Mouse (Mus musculus) hindbrain, embryonic 13.5 days (tissue): ENCODE results near the gene Pde5a. TPM values are rescaled to one million over a fixed set of nuclear protein-coding genes. Genes with fewer than 3 reads are reported as not detected.

Experiments used
- ATAC-seq: fragments of 200-750 bp; cut with Nextera tagmentation; 2 replicates; pipeline ENCODE4 v1.8.0; 2017; ENCODE audit warnings: moderate TSS enrichment; ENCODE audit not compliant: low FRiP score
- H3K27ac ChIP-seq: fragments of 300-500 bp; sonication (generic); 2 replicates; pipeline ENCODE4 v1.5.1; 2015; ENCODE audit warnings: inconsistent platforms, mild to moderate bottlenecking, moderate library complexity
- H3K27me3 ChIP-seq: fragments of 300-500 bp; sonication (generic); 2 replicates; pipeline ENCODE4 v1.6.1; 2015; ENCODE audit warnings: mild to moderate bottlenecking, inconsistent platforms
- H3K36me3 ChIP-seq: fragments of 300-500 bp; sonication (generic); 2 replicates; pipeline ENCODE4 v1.6.1; 2015; ENCODE audit warnings: mild to moderate bottlenecking, inconsistent platforms
- H3K4me1 ChIP-seq: fragments of 300-500 bp; sonication (generic); replicated peaks from 2 replicates; pipeline ENCODE4 v1.6.1; 2015; ENCODE audit warnings: inconsistent platforms
- H3K4me2 ChIP-seq: fragments of 300-500 bp; sonication (generic); 2 replicates; pipeline ENCODE4 v1.6.1; 2015; ENCODE audit warnings: inconsistent platforms, mild to moderate bottlenecking, moderate library complexity
- H3K4me3 ChIP-seq: fragments of 300-500 bp; sonication (generic); 2 replicates; pipeline ENCODE4 v1.5.1; 2015; ENCODE audit warnings: mild to moderate bottlenecking, inconsistent platforms
- H3K9ac ChIP-seq: fragments of 300-500 bp; sonication (generic); 2 replicates; pipeline ENCODE4 v1.6.1; 2015; ENCODE audit warnings: mild to moderate bottlenecking, inconsistent platforms
- H3K9me3 ChIP-seq: fragments of 300-500 bp; sonication (generic); 2 replicates; pipeline ENCODE4 v1.6.1; 2016; ENCODE audit warnings: inconsistent platforms
- WGBS: fragments of 180-500 bp; shearing (Covaris S2); methylation state at CpG from one replicate; pipeline ENCODE4 v1.1.7; 2015; 5-methylcytosine and 5-hydroxymethylcytosine counted together
- polyA plus RNA-seq: library from polyadenylated mRNA; unstranded; fragments of >200 nt; fragmentation: Nextera tagmentation; extraction: Ambion mirVana; gene quantifications from 2 replicates; pipeline ENCODE4 v1.2.1, GENCODE M21; 2015

Gene Pde5a
- polyA plus RNA-seq, 1 experiment from 2014 or later, result 2.6 TPM

DNA sequence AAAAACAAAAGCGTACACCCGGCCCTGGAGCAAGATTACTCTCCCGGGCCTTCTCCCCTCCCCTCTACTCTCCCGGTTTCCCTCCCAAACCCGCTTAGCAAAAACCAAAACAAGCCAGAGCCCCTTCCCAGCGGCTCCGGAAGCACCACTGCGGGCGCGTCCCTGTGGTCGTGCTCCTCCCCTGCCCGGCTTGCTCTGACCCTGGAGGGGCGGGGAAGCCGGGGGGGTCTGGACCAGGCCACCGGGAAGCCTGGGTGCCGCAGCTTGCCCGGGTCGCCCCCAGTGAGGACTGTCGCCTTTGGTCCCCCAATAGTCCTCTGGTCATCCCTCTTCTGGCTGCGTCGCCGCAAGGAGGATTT, 833 bp downstream of the Pde5a start:
- Histone ChIP-seq H3K4me3 (peak overlapping the region; percentile 77), H3K27ac (peak overlapping the region; percentile 82), H3K4me1 (peaks cover 16% of the 10 kb centered on the region), H3K9ac (peak overlapping the region; percentile 85), H3K36me3 (no peaks in the 10 kb centered on the region), H3K4me2 (peak overlapping the region; percentile 88), H3K27me3 (no peaks in the 10 kb centered on the region), H3K9me3 (no peaks in the 10 kb centered on the region)
- peak; percentile 68 for ATAC-seq
- WGBS, result under 1% methylated on average over 21 of the region's 22 CpGs

DNA sequence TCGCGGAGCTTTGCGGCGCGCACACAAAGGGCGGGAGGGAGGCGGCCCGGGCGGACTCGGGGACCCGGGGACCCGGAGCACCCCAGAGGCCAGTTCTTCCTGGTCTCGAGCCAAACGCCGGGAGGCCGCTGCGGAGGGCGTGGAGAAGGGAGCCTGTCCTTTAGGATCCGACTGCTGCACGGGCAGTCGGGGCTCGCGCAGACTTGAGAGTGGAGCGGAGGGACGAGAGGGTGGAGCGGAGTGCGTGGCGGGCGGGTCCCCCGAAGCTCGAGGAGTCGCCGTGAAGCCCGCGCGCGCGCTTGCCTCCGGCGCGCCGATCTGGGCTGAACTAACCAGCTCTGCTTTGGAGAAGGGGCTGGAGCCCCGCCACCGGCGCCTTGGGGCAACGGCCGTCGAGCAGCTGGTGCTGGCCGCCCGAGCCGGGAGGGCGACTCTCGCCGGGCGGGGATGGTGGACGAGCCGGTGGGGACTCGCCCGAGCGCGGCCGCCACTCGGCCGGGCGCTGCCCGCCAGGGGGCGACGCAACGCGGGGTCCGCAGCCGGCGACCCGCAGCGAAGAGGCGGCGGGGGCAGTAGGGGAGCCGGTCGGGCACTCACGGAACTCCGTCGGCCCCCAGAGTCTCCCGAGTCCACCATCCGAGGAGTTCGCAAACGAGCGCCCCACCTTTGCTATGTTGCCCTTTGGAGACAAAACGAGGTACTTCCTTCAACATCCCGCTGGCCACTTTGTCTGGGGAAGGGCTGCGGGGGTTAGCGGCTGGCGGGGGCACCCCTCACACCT, 1.4 kb downstream of the Pde5a start:
- Histone ChIP-seq H3K4me3 (peak overlapping the region; percentile 77), H3K27me3 (no peaks in the 10 kb centered on the region), H3K36me3 (no peaks in the 10 kb centered on the region), H3K4me1 (peaks cover 16% of the 10 kb centered on the region), H3K27ac (peak overlapping the region; percentile 82), H3K4me2 (peak overlapping the region; percentile 88), H3K9me3 (no peaks in the 10 kb centered on the region), H3K9ac (peak overlapping the region; percentile 85)
- ATAC-seq, result peak; percentile 83
- WGBS, result under 1% methylated on average over 80 of the region's 92 CpGs

DNA sequence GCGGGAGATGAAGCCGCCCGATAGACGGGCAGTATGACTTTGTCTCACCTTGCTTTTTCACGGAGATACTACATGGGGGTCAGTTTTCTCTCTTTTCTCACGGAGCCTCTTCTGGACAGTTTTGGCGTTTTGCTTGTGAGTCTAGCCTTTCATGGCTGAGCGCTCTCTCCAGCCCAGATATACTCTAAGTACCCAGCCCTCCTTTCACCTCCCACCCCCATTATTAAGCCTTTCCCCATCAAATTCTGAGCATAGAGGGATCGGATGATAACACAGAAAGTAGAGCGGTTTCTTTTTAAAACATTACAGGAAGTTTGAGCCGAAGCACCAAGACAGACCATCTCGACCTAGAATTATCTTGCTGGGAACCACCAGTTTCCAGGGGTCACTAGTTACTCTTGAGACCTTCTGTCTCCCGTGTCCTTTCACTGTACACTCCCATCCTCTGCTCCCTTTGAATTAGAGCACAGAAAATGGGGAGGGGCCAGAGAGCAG, 2.0 kb downstream of the Pde5a start:
- Histone ChIP-seq H3K27ac (peak overlapping the region; percentile 82; the same call in 1 of the 2 replicates), H3K4me2 (peak overlapping the region; percentile 88), H3K9ac (peak overlapping the region; percentile 85), H3K27me3 (no peaks in the 10 kb centered on the region), H3K4me3 (peak overlapping the region; percentile 77), H3K36me3 (no peaks in the 10 kb centered on the region), H3K4me1 (peaks cover 16% of the 10 kb centered on the region), H3K9me3 (no peaks in the 10 kb centered on the region)
- 3% methylated on average over 13 of the region's 13 CpGs for WGBS
- peak; percentile 14 for ATAC-seq

DNA sequence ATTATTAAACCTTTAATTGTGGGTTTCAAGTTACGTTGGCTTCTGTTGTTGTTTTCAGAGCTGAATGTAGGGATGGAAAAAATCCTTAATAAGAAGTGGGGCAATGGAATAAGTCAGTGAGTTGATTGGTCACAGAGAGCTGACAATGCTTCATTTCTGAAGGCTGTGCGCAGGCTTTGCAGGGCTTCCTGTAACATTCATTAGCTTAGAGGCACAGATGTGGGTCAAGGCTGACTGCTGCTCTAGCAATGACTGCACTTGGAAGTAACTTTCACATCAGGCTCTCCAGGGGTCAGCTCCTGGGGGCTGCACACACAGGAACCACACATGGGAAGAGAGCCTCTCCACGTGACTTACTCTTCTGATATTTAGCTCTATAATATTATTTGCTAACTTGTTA, 5.1 kb downstream of the Pde5a start:
- ATAC-seq, result no peak
- no peaks in the 10 kb centered on the region for H3K36me3 ChIP-seq
- H3K4me1 ChIP-seq, result peaks cover 13% of the 10 kb centered on the region
- H3K9ac ChIP-seq, result no peak overlapping the region
- WGBS, result 72% methylated on average over 3 of the region's 3 CpGs
- H3K27me3 ChIP-seq, result no peaks in the 10 kb centered on the region
- no peak overlapping the region for H3K27ac ChIP-seq
- H3K4me2 ChIP-seq, result no peak overlapping the region
- no peaks in the 10 kb centered on the region for H3K9me3 ChIP-seq
- no peak overlapping the region for H3K4me3 ChIP-seq

DNA sequence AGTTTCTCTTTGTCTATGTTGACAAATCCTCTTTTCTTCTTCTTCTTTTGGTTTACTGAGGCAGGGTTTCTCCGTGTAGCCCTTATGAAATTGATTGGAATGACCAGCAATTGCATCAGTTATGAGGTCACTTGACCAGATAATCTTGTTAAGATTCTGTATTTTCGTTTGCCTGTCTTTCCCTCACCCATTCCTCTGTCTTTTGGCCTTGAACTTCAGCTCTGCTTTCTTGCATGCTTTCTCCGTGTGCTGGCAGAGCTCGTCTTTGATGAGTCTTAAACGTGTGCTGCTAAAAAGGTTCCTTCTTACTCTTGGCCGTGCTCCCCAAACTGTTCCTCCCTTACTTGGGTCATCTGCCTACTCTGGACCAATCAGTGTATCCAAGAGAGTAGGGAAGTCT, 5.6 kb downstream of the Pde5a start:
- H3K36me3 ChIP-seq, result no peaks in the 10 kb centered on the region
- no peak overlapping the region for H3K4me3 ChIP-seq
- 89% methylated on average over 6 of the region's 6 CpGs for WGBS
- no peak overlapping the region for H3K27ac ChIP-seq
- peaks cover 10% of the 10 kb centered on the region for H3K4me1 ChIP-seq
- H3K9ac ChIP-seq, result no peak overlapping the region
- no peaks in the 10 kb centered on the region for H3K27me3 ChIP-seq
- no peak for ATAC-seq
- no peaks in the 10 kb centered on the region for H3K9me3 ChIP-seq
- H3K4me2 ChIP-seq, result no peak overlapping the region

DNA sequence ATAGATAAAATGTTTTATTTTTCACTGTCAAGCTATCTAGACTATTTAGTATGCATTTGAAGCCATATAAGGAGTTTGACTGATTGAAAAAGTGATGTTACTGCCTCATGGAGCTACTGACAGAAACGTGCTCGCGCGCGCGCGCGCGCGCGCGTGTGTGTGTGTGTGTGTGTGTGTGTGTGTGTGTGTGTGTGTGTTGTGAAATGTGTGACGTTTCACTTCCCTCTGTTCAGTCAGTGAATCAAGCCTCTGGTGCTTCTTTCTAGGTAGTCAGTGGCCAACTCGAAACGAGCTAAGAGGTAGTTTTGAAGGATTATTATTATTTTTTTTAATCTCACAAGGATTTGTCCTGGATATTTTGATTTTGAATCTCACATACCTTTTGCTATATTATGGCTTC, 10.7 kb downstream of the Pde5a start:
- H3K4me1 ChIP-seq, result 0 out of 2 replicates have a peak, but pooled peaks cover 2% of the 10 kb centered on the region
- H3K4me3 ChIP-seq, result no peak overlapping the region
- H3K4me2 ChIP-seq, result no peak overlapping the region
- peaks cover 3% of the 10 kb centered on the region; the same call in 1 of the 2 replicates for H3K36me3 ChIP-seq
- ATAC-seq, result no peak
- 98% methylated on average over 15 of the region's 15 CpGs for WGBS
- no peaks in the 10 kb centered on the region for H3K9me3 ChIP-seq
- no peak overlapping the region for H3K27ac ChIP-seq
- no peaks in the 10 kb centered on the region for H3K27me3 ChIP-seq
- no peak overlapping the region for H3K9ac ChIP-seq

DNA sequence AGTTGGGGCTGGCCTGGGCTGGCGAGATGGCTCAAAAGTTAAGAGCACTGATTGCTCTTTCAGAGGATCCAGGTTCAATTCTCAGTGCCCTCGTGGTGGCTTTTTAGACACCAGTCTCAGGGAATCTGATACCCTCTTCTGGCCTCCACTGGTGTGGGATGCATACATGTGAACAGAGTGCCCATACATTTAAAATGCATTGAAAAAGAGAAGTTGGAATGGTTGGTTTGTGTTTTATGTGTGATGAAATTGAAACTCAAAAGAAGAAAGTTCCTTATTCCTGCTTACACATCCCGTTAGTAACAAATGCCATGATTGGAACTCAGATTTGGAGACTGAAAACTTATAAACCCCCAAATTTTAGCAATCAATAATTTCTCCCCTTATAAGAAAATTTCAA, 15.5 kb downstream of the Pde5a start:
- no peak for ATAC-seq
- Histone ChIP-seq H3K9ac (no peak overlapping the region), H3K4me3 (no peak overlapping the region), H3K9me3 (peaks cover 11% of the 10 kb centered on the region; the same call in 1 of the 2 replicates), H3K4me1 (no peaks in the 10 kb centered on the region), H3K27me3 (no peaks in the 10 kb centered on the region), H3K4me2 (no peak overlapping the region), H3K27ac (no peak overlapping the region), H3K36me3 (peaks cover 9% of the 10 kb centered on the region)
- WGBS, result 89% methylated on average over 3 of the region's 3 CpGs

DNA sequence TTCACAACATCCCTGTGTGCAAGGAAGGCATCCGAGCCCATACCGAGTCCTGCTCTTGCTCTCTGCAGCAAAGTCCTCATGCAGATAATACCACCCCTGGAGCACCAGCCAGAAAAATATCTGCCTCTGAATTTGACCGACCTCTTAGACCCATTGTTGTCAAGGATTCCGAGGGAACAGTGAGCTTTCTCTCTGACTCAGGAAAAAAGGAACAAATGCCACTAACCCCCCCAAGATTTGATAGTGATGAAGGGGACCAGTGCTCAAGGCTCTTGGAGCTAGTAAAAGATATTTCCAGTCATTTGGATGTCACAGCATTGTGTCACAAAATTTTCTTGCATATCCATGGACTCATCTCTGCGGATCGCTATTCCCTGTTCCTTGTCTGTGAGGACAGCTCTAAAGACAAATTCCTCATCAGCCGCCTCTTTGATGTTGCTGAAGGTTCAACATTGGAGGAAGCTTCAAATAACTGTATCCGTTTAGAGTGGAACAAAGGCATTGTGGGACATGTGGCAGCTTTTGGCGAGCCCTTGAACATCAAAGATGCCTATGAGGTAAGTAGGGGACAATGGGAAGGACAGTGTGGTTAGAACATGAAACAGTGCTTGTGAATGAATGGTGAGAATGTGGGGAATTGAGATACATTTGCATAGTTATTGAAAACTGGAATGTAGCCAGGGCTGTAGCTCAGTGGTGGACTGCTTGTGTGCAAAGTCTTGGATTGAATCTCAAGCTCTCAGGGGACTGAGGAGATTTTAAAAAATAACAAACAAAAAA, 19.4 kb downstream of the Pde5a start:
- Histone ChIP-seq H3K4me2 (no peak overlapping the region), H3K27me3 (no peaks in the 10 kb centered on the region), H3K36me3 (peaks cover 6% of the 10 kb centered on the region), H3K9ac (no peak overlapping the region), H3K9me3 (peaks cover 11% of the 10 kb centered on the region; the same call in 1 of the 2 replicates), H3K4me1 (no peaks in the 10 kb centered on the region), H3K27ac (no peak overlapping the region), H3K4me3 (no peak overlapping the region)
- WGBS, result 81% methylated on average over 9 of the region's 9 CpGs
- no peak for ATAC-seq

DNA sequence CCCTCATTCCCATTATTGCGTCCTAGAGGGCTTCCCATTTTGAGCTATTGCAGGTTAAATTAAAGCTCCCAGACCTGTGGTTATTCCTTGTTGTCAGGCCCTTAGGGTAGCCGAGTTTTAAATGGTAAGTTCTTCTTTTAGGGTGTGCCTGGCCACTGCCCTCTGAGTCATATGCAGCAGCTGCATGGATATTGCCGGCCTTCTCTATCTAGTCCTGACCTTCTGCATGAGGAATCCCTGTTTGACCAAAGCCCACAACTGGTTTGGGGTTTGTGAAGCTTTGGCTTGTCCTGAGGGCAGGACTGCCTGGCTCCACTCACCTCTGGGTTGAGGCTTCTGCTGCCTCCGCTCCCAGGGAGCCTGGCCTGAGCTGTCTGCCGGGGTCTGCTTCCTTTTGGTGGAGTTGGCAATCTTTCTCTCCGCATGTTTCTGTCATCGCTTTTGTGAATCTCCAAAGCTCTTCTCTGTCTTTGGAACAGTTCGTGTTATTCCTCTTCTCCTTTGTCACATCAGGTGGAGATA, 34.6 kb downstream of the Pde5a start:
- no peaks in the 10 kb centered on the region for H3K9me3 ChIP-seq
- H3K4me1 ChIP-seq, result peaks cover 2% of the 10 kb centered on the region; the same call in 1 of the 2 replicates
- WGBS, result 84% methylated on average over 8 of the region's 8 CpGs
- no peak overlapping the region for H3K4me3 ChIP-seq
- no peak overlapping the region for H3K4me2 ChIP-seq
- H3K36me3 ChIP-seq, result no peaks in the 10 kb centered on the region
- no peak overlapping the region for H3K27ac ChIP-seq
- no peak for ATAC-seq
- H3K9ac ChIP-seq, result no peak overlapping the region
- no peaks in the 10 kb centered on the region for H3K27me3 ChIP-seq

DNA sequence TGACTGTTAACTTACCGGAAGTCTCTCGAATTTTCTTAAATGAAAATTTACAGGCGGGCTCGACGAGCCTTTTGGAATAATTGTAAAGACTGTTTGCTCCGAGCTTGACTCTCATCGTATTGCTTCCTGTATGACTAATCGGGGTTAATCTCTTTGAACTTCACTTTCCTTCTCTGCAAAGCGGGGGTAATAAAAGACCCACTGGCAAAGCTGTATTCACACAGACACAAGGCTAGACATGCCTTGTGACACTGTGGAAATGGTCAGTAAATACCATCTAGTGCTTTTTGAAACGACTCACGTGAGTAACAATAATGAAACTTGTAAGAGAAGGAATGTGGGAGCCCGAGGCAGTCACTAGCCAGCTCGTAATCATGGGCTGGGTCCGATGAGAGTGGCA, 35.0 kb downstream of the Pde5a start:
- no peak overlapping the region for H3K9ac ChIP-seq
- ATAC-seq, result no peak
- H3K27ac ChIP-seq, result no peak overlapping the region
- H3K36me3 ChIP-seq, result no peaks in the 10 kb centered on the region
- peaks cover 2% of the 10 kb centered on the region; the same call in 1 of the 2 replicates for H3K4me1 ChIP-seq
- H3K4me2 ChIP-seq, result no peak overlapping the region
- no peaks in the 10 kb centered on the region for H3K9me3 ChIP-seq
- no peaks in the 10 kb centered on the region for H3K27me3 ChIP-seq
- no peak overlapping the region for H3K4me3 ChIP-seq
- WGBS, result 64% methylated on average over 14 of the region's 14 CpGs

DNA sequence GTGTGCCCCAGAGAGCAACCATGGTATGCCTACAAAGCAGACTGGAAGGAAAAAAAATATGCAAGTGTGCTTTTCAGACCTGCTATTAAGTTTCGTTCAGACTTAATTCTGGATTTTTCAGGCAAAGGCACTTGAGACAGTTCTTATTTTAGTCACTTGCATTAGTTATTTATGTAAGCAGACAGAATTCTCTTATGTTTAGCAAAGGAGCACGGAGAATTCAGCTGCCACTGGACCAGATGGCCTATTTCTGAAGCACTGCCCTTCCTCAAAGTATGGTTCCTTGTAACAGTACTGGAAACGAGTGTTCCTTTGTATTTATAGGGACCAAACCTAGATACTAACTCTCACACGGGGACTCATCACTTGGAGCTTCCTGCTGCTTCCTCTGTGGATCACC, 38.2 kb downstream of the Pde5a start:
- Histone ChIP-seq H3K9me3 (no peaks in the 10 kb centered on the region), H3K4me3 (no peak overlapping the region), H3K4me1 (peaks cover 2% of the 10 kb centered on the region; the same call in 1 of the 2 replicates), H3K4me2 (no peak overlapping the region), H3K36me3 (no peaks in the 10 kb centered on the region), H3K9ac (no peak overlapping the region), H3K27me3 (no peaks in the 10 kb centered on the region), H3K27ac (no peak overlapping the region)
- 58% methylated on average over 4 of the region's 4 CpGs for WGBS
- ATAC-seq, result no peak

DNA sequence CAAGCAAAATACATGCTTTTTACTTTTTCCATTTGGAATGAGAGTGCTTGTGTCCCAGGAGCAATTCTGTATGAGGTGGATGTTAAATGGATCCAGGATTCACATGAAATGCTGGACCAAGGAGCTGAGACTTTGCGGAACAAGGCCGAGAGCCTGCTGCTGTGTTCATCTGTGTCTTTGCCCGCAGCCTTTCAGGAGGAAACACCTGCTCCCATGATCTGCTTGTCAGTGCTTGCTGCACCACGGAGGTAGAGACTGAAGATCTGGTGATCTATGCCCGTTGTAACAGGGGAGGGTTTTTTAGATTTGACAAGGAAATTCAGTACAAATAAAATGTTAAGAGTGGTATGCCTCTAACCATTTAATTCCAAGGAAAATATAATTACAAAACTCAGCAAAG, 39.1 kb downstream of the Pde5a start:
- Histone ChIP-seq H3K4me3 (no peak overlapping the region), H3K36me3 (no peaks in the 10 kb centered on the region), H3K27me3 (no peaks in the 10 kb centered on the region), H3K4me1 (peaks cover 2% of the 10 kb centered on the region; the same call in 1 of the 2 replicates), H3K9me3 (no peaks in the 10 kb centered on the region), H3K9ac (no peak overlapping the region), H3K27ac (no peak overlapping the region), H3K4me2 (no peak overlapping the region)
- WGBS, result 54% methylated on average over 5 of the region's 5 CpGs
- ATAC-seq, result no peak
